Mouse (Mus musculus) heart, postnatal 14 days (tissue): ENCODE measurements around the gene Cxcl12. TPM values are rescaled to one million over a fixed set of nuclear protein-coding genes. Genes with fewer than 3 reads are reported as not detected.

ENCODE experiments used
- DNase-seq, 2 experiments: peaks; one replicate each; pipeline ENCODE4 v3.0.0; 2021 to 2022
- intact Hi-C: fragments of 180-260 bp; cut with DNase I; formaldehyde crosslinking; loops from one replicate; pipeline ENCODE4 v1.15.1; 2025
- total RNA-seq, 2 experiments: library from RNA; stranded (reverse); gene quantifications; 2 replicates each; pipeline ENCODE4 v1.2.3; 2021

Gene Cxcl12
- total RNA-seq, 2 experiments from 2014 or later, result 134 to 149 TPM

DNA sequence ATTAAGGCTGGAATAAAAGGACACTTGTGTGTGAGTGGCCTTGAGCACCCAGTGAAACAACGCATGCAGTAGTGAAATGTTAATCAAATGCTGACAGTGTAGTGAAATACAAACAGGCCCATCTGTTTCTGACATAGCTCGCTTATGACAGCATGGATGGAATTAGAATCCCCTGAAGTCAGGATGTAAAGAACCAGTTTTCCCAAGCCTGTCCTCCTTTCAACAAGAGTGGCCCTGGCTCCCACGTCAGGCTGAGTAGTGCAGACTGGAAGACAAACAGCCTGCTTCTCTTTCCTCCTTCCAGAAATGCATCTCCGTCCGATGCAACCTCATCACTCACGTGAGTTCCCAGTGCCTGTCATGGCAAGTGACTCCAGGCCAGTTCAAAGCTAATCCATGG, 42.2 kb downstream of the Cxcl12 start:
- no peak for DNase-seq
- intact Hi-C loops, result no loop called here

DNA sequence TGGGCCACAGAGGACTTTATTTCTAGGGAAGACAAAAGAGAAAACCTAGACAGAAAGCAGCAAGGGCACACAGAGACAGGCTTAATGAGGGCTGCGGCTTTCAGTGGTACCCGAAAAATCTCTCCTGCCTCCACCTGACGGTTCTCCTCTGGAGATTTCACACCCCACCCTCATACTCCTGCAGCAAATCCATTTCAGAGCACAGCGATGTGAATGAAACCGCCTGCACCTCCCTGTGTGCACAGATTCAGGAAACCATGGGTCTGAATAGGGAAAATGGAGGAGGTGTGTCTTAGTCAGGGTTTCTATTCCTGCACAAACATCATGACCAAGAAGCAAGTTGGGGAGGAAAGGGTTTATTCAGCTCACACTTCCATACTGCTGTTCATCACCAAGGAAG, 46.2 kb downstream of the Cxcl12 start:
- no peak for DNase-seq
- intact Hi-C loops, result no loop called here

DNA sequence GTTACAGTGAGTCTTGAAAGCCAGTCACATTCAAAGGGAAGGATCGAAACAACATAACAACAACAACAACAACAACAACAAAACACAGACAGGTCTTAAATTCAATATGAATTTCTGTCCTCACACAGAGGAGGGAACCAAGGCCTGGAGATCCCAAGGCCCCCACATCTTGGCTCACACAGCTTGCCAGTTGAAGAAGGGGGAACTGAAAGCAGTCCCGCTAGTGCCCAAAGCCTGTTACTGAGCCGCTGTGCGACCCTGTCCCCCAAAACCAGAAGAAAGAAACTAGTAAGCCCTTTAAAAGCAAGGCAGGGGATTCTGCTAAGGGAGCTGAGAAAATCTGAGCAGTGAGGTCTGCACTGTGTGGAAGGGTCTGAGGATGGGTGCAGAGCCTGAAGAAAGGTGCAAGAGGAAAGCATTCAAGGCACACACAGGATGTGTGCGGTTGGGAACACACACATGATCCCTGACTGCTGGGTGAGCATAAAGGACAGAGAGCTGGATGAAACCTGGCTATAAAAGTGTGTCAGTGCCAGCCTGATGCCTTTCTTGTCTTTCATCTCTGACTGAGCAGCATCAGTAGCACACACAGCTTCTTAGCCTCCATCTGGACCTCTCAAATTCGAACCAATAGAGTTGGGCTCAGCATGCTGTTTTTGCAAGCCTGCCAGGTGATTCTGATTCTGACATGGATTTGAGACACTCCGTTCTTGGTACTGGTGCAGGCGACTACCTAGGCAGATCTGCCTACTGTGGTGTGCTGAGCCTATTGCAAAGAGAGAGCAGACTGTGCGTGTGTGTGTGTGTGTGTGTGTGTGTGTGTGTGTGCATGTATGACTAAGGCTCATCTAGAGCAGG, 50.3 kb downstream of the Cxcl12 start:
- intact Hi-C loops, result no loop called here
- no peak for DNase-seq

DNA sequence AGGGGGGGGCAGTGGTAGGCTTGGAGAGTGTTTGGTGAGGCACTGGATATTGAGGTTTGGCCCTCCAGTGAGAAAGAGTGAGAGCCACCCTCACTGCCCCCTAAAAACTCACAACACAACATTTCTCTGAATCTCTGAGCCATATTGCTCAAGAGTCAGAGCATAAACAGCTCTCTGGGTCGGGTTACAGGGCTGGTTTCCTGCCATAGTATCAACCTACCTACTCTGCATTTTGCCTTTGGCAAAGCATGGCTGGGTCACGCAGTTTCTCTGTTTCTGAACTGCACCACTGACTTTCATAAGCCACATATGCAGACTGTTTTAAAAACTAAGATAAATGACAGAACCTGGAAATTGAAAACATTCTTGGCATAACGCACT, 51.0 kb downstream of the Cxcl12 start:
- no peak for DNase-seq
- intact Hi-C loops, result no loop called here

DNA sequence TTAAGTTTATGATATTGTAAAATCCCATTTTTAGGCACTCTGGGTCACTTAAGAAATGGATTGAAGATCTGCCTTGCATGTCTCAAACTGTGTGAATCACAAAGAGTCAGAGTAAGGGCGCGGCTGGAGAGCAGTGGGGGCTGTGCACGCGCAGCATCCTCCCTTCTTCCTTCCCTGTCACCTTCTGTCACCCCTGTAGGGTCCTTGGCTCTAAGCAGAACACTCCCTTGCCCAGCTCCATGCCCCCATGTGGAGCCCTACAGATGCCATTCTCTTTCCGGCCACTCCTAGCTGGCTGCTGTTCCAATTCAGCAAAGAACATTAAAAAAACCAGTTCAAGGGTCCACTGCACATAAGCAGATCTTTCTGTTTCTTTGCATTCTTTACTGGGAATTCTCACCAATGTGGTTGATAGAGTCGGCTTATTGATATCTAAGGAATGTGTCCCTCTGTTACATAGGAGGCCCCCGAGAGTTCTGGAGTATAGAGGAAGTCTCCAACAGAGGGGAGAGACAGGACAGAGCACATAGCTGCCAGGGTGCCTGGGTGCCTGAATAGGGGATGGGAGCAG, 51.7 kb downstream of the Cxcl12 start:
- no peak for DNase-seq
- intact Hi-C loops, result no loop called here

DNA sequence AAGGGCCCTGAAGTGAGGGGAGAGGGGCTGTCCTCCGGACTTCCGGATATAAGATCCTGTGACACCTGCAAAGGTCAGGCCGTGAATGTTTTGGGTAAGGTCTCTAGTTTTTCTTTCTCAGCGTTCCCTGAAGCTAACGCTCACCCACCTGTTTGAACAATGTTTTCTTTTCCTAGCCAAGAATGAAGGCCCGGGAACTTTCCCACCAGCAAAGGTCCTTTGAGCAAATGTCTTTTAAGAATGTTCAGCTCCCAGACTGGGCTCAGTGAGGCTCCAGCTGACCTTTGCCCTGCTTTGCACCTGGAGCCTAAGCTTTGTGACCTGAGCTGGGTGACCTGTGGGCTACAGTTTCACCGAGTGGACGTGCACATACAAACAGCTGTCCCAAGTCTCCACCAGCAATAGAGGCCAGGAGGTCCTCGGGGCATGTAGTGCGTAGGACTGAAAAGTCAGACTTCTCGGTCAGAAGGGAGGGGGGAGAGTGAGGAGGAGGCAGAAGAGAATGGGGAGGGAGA, 52.6 kb downstream of the Cxcl12 start:
- DNase-seq, result no peak
- intact Hi-C loops, result no loop called here
